Mouse (Mus musculus): ENCODE data around the gene Ddx19b. TPM values are rescaled to one million over a fixed set of nuclear protein-coding genes. Genes with fewer than 3 reads are reported as not detected.
"Not testable (repeated sequence)": the region's sequence is repeated elsewhere in the genome, so short reads cannot be mapped to it uniquely, and the experiment has no call there.

Gene Ddx19b
- polyA plus RNA-seq, 1 experiment from 2014 or later, result 6.0 TPM

DNA sequence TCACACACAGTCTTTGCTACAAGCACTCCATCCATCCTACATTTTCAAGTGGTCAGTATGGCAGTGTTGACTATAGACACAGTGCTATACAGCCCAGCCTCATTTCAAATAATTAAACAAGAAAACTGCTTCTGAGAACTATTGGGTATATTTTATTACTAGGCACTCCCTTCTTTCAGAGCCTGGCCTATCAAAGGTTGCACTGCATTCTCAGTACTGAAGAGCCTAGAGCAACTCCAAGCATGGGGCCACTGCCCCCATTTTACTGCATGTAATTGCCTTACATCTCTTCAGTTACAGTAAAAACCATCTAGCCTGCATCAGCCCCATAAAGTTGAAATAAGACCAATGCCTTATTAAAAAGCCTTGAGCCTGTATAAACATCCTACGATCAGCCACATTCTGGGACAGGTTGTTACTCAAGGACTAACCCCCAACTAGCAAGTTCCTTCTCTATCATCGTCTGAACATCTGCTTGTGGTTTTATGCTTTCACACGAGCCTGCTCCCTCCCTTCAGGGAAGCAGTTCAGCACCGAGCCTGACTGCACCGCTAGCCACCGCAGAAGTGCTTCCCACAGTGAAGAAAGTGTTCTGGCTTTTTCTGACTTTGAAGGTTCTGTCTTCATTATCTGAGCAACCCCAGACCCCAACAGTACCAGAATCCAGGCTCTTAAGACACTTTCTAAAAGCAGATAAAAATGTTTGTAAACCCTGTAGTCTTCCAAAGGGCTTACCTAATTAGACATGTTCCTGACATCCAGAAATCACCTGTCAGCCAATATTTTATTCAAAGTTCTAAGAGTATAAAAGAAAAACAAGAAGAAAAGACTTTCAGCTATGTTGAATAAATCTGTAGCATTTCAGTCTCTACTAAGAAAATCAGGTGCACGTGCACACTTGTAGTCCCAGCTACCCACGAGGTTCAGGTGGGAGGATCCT is 43.5 kb downstream of the Ddx19b start:
- no peaks in the 10 kb centered on the region for H3K9me3 ChIP-seq (ENCODE audit: control insufficient read depth, low read length)
- WGBS, result 84% methylated on average over 8 of the region's 8 CpGs
- H3K27ac ChIP-seq (ENCODE audit: low read depth, low read length), result no peak overlapping the region
- no peak overlapping the region for H3K9ac ChIP-seq (ENCODE audit: low read depth, low read length)
- H3K4me1 ChIP-seq (replicated peaks; ENCODE audit: control insufficient read depth, insufficient read depth, low read length), result no peaks in the 10 kb centered on the region
- no peak overlapping the region for H3K4me3 ChIP-seq (ENCODE audit: low read depth, low read length)
- H3K36me3 ChIP-seq (ENCODE audit: control insufficient read depth, insufficient read depth, low read length), result peaks cover 14% of the 10 kb centered on the region; the same call in 1 of the 2 replicates
- ATAC-seq (ENCODE audit: low FRiP score), result no peak
- no peak overlapping the region for H3K4me2 ChIP-seq (replicated peaks; ENCODE audit: low read depth, low read length)
- no peaks in the 10 kb centered on the region for H3K27me3 ChIP-seq (ENCODE audit: control insufficient read depth, insufficient read depth, low read length)
- no peak for DNase-seq (ENCODE audit: low spot score)

DNA sequence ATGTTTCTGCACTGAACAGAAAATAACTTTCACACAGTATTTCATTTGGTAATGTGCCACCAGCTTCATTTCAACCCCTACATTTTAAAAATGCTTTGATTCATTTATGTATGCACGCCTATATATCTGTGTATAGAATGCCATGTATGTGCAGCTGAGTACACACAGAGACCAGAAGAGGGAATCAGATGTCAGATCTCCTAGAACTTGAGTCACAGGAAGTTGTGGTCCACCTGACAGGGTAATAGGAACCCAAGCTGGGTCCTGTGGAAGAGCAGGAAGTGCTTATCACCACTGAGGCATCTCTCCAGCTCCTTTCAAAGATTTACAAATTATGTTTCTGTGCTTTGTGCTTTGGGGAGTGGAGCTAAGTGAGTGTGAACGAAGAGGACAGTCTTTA is 50.2 kb downstream of the Ddx19b start:
- WGBS, result 89% methylated on average over 2 of the region's 2 CpGs
- DNase-seq (ENCODE audit: low spot score) (no peak), ATAC-seq (ENCODE audit: low FRiP score) (no peak)
- Histone ChIP-seq H3K9ac (ENCODE audit: low read depth, low read length) (no peak overlapping the region), H3K36me3 (ENCODE audit: control insufficient read depth, insufficient read depth, low read length) (peaks cover 21% of the 10 kb centered on the region; the same call in 1 of the 2 replicates), H3K27ac (ENCODE audit: low read depth, low read length) (no peak overlapping the region), H3K4me1 (replicated peaks; ENCODE audit: control insufficient read depth, insufficient read depth, low read length) (no peaks in the 10 kb centered on the region), H3K9me3 (ENCODE audit: control insufficient read depth, low read length) (no peaks in the 10 kb centered on the region), H3K4me3 (ENCODE audit: low read depth, low read length) (no peak overlapping the region), H3K27me3 (ENCODE audit: control insufficient read depth, insufficient read depth, low read length) (no peaks in the 10 kb centered on the region), H3K4me2 (replicated peaks; ENCODE audit: low read depth, low read length) (no peak overlapping the region)

DNA sequence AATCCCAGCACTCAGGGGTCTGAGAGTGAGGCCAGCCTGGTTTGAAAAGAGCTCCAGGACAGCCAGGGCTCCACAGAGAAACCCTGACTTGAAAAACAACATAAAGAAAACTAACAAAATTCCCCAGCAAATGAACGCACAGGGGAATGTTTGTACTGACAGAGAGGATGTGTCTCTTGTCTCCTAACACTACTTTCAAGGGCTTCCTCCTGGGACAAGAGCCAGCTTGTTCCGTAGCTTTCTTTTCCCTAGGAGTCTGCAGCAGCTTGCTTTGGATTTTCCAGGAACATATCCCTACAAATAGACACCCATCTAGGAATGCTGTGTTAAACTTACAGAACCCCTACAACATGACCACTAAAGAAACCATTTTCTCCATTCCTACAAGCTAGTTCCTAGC is 53.6 kb downstream of the Ddx19b start:
- 89% methylated on average over 2 of the region's 2 CpGs for WGBS
- not testable (repeated sequence) for H3K9me3 ChIP-seq (ENCODE audit: control insufficient read depth, low read length); H3K4me2 ChIP-seq (replicated peaks; ENCODE audit: low read depth, low read length); H3K4me3 ChIP-seq (ENCODE audit: low read depth, low read length); H3K9ac ChIP-seq (ENCODE audit: low read depth, low read length); H3K27ac ChIP-seq (ENCODE audit: low read depth, low read length); H3K27me3 ChIP-seq (ENCODE audit: control insufficient read depth, insufficient read depth, low read length); DNase-seq (ENCODE audit: low spot score); H3K4me1 ChIP-seq (replicated peaks; ENCODE audit: control insufficient read depth, insufficient read depth, low read length); ATAC-seq (ENCODE audit: low FRiP score)
- H3K36me3 ChIP-seq (ENCODE audit: control insufficient read depth, insufficient read depth, low read length), result peaks cover 13% of the 10 kb centered on the region; the same call in 1 of the 2 replicates

- not testable (repeated sequence) for H3K4me2 ChIP-seq (replicated peaks; ENCODE audit: low read depth, low read length); H3K4me1 ChIP-seq (replicated peaks; ENCODE audit: control insufficient read depth, insufficient read depth, low read length); H3K27ac ChIP-seq (ENCODE audit: low read depth, low read length); ATAC-seq (ENCODE audit: low FRiP score); H3K27me3 ChIP-seq (ENCODE audit: control insufficient read depth, insufficient read depth, low read length); H3K9me3 ChIP-seq (ENCODE audit: control insufficient read depth, low read length); DNase-seq (ENCODE audit: low spot score); H3K4me3 ChIP-seq (ENCODE audit: low read depth, low read length); H3K9ac ChIP-seq (ENCODE audit: low read depth, low read length); H3K36me3 ChIP-seq (ENCODE audit: control insufficient read depth, insufficient read depth, low read length)
- 93% methylated on average over 8 of the region's 8 CpGs for WGBS
Observed at GRCm38 (mm10) chr8:110976532-110976931, 55.0 kb downstream of the Ddx19b start.

- Histone ChIP-seq H3K9ac (ENCODE audit: low read depth, low read length) (peak overlapping the region; percentile 60), H3K27me3 (ENCODE audit: control insufficient read depth, insufficient read depth, low read length) (no peaks in the 10 kb centered on the region), H3K27ac (ENCODE audit: low read depth, low read length) (0 out of 2 replicates have a peak overlapping the region, but pooled peaks have one; percentile 27), H3K4me1 (replicated peaks; ENCODE audit: control insufficient read depth, insufficient read depth, low read length) (peaks cover 5% of the 10 kb centered on the region; the same call in 1 of the 2 replicates), H3K36me3 (ENCODE audit: control insufficient read depth, insufficient read depth, low read length) (0 out of 2 replicates have a peak, but pooled peaks cover 2% of the 10 kb centered on the region), H3K4me3 (ENCODE audit: low read depth, low read length) (peak overlapping the region; percentile 43), H3K4me2 (replicated peaks; ENCODE audit: low read depth, low read length) (peak overlapping the region; percentile 64), H3K9me3 (ENCODE audit: control insufficient read depth, low read length) (no peaks in the 10 kb centered on the region)
- WGBS, result 6% methylated on average over 45 of the region's 45 CpGs
- peak; percentile 99 for ATAC-seq (ENCODE audit: low FRiP score)
- DNase-seq (ENCODE audit: low spot score), result peak; percentile 93
Observed at GRCm38 (mm10) chr8:110969910-110970770, 61.4 kb downstream of the Ddx19b start.

GRCm38 (mm10) chr8:110967326-110967725 is 64.2 kb downstream of the Ddx19b start:
- Histone ChIP-seq H3K4me1 (replicated peaks; ENCODE audit: control insufficient read depth, insufficient read depth, low read length) (peaks cover 5% of the 10 kb centered on the region; the same call in 1 of the 2 replicates), H3K36me3 (ENCODE audit: control insufficient read depth, insufficient read depth, low read length) (no peaks in the 10 kb centered on the region), H3K27ac (ENCODE audit: low read depth, low read length) (no peak overlapping the region), H3K9me3 (ENCODE audit: control insufficient read depth, low read length) (no peaks in the 10 kb centered on the region), H3K4me3 (ENCODE audit: low read depth, low read length) (no peak overlapping the region), H3K4me2 (replicated peaks; ENCODE audit: low read depth, low read length) (no peak overlapping the region), H3K9ac (ENCODE audit: low read depth, low read length) (no peak overlapping the region), H3K27me3 (ENCODE audit: control insufficient read depth, insufficient read depth, low read length) (no peaks in the 10 kb centered on the region)
- DNase-seq (ENCODE audit: low spot score) (no peak), ATAC-seq (ENCODE audit: low FRiP score) (no peak)
- WGBS, result 85% methylated on average over 9 of the region's 9 CpGs

- DNase-seq (ENCODE audit: low spot score), result no peak
- 88% methylated on average over 8 of the region's 8 CpGs for WGBS
Observed at GRCm38 (mm10) chr8:110966586-110966985, 65.0 kb downstream of the Ddx19b start.

DNA sequence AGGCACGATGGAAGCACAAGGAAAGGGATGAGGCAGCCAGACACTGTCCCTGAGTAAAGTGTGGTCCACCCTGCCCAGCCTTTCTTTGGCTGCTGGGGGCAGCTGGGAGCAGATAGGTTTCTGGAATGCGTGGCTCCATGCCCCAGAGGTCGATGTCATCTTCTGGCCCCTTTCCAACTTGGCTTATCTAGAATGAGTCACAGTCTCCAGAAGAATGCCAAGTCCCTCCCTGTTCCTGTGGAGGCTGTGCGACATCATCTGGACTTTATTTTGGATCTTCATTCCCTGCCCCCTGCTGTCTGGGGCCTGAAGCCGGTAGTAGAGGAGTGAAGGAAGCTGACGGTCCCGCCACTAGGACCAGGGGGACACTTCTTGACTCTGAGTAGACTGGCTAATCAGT is 66.0 kb downstream of the Ddx19b start:
- 0 out of 2 replicates have a peak, but pooled peaks cover 2% of the 10 kb centered on the region for H3K4me1 ChIP-seq (replicated peaks; ENCODE audit: control insufficient read depth, insufficient read depth, low read length)
- no peaks in the 10 kb centered on the region for H3K27me3 ChIP-seq (ENCODE audit: control insufficient read depth, insufficient read depth, low read length)
- no peak overlapping the region for H3K9ac ChIP-seq (ENCODE audit: low read depth, low read length)
- WGBS, result 74% methylated on average over 7 of the region's 7 CpGs
- H3K4me3 ChIP-seq (ENCODE audit: low read depth, low read length), result no peak overlapping the region
- no peak overlapping the region for H3K4me2 ChIP-seq (replicated peaks; ENCODE audit: low read depth, low read length)
- H3K27ac ChIP-seq (ENCODE audit: low read depth, low read length), result no peak overlapping the region
- DNase-seq (ENCODE audit: low spot score) (no peak), ATAC-seq (ENCODE audit: low FRiP score) (no peak)
- H3K9me3 ChIP-seq (ENCODE audit: control insufficient read depth, low read length), result no peaks in the 10 kb centered on the region
- no peaks in the 10 kb centered on the region for H3K36me3 ChIP-seq (ENCODE audit: control insufficient read depth, insufficient read depth, low read length)

More at GRCm38 (mm10) chr8:110966586-110966985, 65.0 kb downstream of the Ddx19b start:
- Histone ChIP-seq H3K4me3 (ENCODE audit: low read depth, low read length) (no peak overlapping the region), H3K36me3 (ENCODE audit: control insufficient read depth, insufficient read depth, low read length) (no peaks in the 10 kb centered on the region), H3K4me1 (replicated peaks; ENCODE audit: control insufficient read depth, insufficient read depth, low read length) (peaks cover 5% of the 10 kb centered on the region; the same call in 1 of the 2 replicates), H3K27me3 (ENCODE audit: control insufficient read depth, insufficient read depth, low read length) (no peaks in the 10 kb centered on the region), H3K4me2 (replicated peaks; ENCODE audit: low read depth, low read length) (no peak overlapping the region), H3K9me3 (ENCODE audit: control insufficient read depth, low read length) (no peaks in the 10 kb centered on the region), H3K27ac (ENCODE audit: low read depth, low read length) (no peak overlapping the region), H3K9ac (ENCODE audit: low read depth, low read length) (no peak overlapping the region)
- ATAC-seq (ENCODE audit: low FRiP score), result no peak

Measured in hindbrain, embryonic 11.5 days (tissue).